Mouse (Mus musculus) cerebellum, adult 9-10 months (tissue): ENCODE data around the gene E2f3.

Source experiments
- DNase-seq: peaks from one replicate; pipeline ENCODE4 v3.0.0; 2022

Gene E2f3

GRCm38 (mm10) chr13:29913606-29914005, 72.3 kb downstream of the E2f3 start:
- no peak for DNase-seq

GRCm38 (mm10) chr13:29913061-29913460, 72.8 kb downstream of the E2f3 start:
- no peak for DNase-seq

DNA sequence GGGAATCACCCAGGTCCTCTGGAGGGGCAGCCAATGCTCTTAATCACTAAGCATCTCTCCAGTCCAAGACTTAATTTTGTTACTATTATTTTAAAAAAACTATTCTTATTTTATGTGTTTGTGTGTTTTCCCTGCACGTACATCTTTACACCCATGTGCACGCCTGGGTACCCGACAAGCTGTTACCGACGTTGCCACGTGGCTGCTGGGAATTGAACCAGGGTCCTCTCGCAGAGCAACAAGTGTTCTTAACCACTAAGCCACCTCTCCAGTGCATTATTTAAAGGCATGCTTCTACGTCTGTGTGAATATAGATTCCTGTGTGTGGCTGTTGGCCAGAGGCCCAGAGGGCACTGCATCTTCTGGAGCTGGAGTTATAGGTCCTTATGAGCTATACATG, 73.6 kb downstream of the E2f3 start:
- no peak for DNase-seq

GRCm38 (mm10) chr13:29911141-29911540, 74.7 kb downstream of the E2f3 start:
- DNase-seq: no peak

DNA sequence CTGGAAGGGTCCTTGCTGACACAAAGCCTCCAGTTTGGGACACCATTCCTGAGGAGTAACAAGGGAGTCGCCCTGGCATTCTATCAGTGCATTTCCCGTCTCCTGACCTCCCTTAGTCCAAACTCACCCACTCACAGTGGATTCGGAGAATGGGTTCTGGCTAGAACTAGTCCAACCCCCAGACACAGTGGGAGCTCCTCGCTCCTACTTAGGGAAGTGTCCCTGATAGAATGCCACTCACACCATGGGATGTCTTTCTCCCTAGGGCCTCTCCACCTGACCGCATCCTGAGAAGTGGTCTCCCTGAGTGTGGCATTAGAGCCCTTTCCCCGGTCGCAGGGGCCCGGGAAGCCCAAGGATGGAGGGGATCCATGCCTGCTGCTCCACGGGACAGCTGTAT, 77.4 kb downstream of the E2f3 start:
- no peak for DNase-seq

GRCm38 (mm10) chr13:29907995-29908394, 77.9 kb downstream of the E2f3 start:
- no peak for DNase-seq

- no peak for DNase-seq
Observed at GRCm38 (mm10) chr13:29906734-29907133, 79.1 kb downstream of the E2f3 start.

DNA sequence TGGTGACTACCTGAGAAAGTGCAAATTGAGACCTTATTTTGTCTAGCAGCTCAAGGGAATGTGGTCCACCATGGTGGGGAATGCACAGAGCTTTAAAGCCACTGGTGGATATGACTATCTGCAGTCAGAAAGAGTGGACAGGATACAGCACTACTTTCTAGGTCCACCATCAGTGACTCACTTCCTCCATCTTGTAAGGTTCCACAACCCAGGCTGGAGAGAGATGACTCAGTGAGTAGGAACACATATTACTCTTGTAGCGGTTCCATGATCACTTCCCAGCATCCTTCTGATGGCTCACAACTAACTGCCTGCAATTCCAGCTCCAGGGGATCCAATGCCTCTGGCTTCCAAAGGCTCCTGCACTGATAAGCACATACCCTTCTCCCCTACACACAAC, 82.5 kb downstream of the E2f3 start:
- DNase-seq: no peak

- DNase-seq: no peak
Observed at GRCm38 (mm10) chr13:29902676-29903075, 83.2 kb downstream of the E2f3 start.

- no peak for DNase-seq
Observed at GRCm38 (mm10) chr13:29901641-29902040, 84.2 kb downstream of the E2f3 start.

- DNase-seq: no peak
Observed at GRCm38 (mm10) chr13:29866780-29867179, 119.1 kb downstream of the E2f3 start.

DNA sequence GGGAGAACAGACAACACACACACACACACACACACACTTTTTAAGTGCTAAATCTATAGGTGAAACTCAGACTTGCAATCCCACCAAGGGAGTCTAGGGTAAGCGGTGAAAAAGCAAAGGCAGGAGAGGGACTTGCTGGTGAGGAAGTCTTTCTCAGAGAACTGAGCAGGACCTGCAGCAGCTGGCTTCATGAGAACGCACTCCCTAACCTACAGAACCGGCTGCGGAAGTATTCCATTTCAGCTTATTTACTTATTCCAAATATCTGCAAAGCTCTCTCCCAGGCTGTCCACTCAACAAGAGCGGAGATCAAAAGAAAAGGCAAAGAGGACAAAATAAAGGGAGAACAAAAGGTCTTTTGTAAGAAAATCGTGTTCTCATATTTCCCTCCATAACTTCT, 121.5 kb downstream of the E2f3 start:
- no peak for DNase-seq

- no peak for DNase-seq
Observed at GRCm38 (mm10) chr13:29860087-29860486, 125.8 kb downstream of the E2f3 start.

DNA sequence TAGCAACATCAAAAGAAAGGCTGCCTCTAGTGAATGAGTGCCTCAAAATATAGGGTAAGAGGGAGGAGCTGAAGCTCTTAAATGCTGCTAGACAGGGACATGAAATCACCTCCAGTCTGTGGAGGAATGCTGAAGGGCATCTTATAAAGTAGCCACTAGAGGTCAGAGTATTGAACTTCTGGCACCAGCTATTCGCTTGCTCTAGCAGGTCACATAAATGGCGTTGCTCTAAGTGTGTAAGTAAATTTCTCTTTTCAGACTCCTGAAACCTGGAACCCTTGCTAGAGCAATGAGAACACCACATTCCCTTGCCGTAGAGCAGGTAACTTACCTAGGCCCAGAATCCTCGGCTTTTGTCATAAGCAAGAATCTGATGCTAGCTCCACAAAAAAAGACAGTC, 128.4 kb downstream of the E2f3 start:
- peak; percentile 68 for DNase-seq
